Mouse (Mus musculus) spleen, postnatal 14 days (tissue): ENCODE measurements around the gene Cpd.

Source experiments
- DNase-seq, 2 experiments: peaks; one replicate each; pipeline ENCODE4 v3.0.0; 2021 to 2022; ENCODE audit warnings: low spot score in 2 of 2

The Cpd gene

DNA sequence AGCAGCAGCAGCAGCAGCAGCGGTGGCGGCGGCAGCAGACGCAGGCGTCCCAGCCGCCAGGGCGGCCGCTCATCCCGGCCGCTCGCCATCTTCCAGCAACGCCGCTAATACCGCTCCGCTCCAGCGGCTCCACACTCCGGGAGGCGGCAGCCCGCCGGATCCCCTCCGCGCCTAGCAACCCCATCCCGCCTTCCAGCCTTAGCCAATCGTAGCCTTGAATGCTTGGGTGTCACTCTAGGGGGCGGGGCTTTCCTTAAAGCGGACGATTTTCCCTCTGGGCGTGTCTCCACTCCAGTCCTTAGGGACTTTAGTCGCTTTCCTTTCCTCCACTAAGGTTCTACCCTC lies at the start of gene Cpd:
Gene Cpd (minus strand): TSS at position 141 of the 345 bp plus-strand sequence.
- peak; percentile 74 to 81 for DNase-seq

DNA sequence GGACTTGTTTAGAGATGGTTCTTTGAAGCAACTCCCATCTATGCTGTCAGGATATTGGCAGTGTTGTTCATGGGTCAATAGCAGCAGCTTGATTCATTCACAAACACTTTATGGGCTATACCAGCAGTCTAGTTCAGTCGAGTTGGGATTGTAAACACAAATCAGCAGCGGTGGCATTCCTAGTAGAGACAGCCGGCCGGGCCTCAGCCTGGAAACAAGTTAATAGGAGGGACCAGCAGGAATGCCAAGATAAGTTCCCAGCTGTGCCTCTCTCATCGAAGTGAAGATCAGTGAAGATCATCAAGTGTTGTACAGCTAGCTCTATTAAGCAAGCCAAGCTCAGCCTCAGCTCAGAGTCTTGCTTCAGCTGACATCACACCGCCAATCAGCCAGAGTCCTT lies 49.5 kb upstream of the Cpd start:
- no peak for DNase-seq

DNA sequence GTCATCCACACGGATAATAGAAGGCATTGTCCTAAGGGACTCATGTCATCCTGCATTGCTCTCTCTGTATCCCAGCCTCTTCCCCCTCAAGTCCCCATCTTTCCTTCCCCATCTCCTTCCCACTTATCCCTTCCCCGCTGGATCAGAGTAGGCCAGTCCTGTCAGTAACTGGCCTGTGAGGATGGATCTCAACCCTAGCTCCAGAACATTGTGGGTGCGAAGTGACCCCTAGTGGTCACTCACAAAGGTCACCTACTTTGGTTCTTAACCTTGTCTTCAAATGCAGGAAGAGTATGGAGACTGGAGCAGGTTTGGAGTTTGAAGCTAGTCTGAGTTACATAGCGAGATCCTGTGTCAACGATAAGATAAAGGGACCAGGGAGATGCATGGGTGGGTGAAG lies 47.4 kb upstream of the Cpd start:
- no peak for DNase-seq

DNA sequence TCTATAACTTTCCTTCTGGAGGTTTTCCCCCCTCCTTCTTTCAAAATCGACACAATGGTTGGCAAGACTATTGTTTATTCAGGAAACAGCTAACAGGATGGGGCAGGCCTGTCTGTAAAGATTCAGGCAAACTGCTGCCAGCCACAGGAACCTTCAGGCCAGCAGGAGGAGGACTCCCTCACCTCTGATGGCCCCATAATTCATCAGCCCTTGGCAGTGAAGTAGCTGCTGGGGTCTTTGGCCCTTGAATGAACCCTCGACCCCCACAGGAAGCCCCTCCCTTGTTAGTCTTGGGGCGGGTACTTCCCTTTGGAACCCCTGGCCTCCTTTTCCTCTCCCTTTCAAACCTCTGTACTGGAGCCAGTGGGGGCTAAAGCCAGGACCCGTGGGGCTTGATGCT lies 46.8 kb upstream of the Cpd start:
- no peak for DNase-seq

DNA sequence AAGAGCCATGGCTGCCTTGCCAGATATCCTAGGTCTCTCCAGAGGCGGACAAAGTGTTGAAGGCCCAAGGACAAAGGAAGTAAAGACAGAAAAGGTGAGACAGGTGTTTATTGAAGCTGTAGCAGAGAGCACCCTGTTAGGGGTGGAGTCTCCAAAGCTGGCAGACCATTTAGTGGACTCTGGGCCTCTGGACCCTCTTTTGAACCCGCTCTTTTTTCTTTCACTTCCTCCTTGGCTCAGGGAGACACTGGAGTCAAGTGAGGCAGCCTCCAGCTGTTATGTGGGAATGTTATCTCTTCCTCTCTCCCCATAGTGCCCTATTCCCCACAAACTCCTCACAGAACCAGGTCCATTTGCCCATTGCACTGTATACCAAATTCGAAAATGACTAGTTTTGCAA lies 46.2 kb upstream of the Cpd start:
- DNase-seq: no peak

DNA sequence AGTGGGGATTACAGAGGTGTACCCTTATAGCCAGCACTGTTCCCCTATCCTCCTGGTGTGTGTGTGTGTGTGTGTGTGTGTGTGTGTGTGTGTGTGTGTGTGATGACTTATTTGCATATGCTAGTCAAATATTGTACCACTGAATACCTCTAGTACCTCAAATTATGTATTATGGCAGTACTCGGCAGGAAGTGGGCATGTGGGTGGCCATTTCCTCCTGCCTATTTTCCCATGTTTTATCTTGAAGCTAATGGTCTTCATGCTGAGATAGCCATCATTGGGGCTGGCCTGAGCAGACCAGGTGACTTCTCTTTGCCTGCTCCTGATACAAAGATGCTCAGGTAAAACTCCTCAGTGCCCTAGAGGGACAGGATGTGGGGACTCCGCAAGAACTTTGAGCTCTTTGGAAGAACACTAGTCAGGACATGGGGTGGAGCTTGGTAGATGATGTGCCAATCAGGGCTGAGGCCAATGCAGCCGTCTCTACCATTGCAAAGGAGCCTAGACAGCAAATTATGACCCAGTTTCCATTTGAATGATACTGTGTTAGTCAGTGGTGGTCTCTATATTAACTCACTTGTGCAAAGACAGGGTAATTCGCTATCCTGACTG lies 45.0 kb upstream of the Cpd start:
- no peak for DNase-seq

DNA sequence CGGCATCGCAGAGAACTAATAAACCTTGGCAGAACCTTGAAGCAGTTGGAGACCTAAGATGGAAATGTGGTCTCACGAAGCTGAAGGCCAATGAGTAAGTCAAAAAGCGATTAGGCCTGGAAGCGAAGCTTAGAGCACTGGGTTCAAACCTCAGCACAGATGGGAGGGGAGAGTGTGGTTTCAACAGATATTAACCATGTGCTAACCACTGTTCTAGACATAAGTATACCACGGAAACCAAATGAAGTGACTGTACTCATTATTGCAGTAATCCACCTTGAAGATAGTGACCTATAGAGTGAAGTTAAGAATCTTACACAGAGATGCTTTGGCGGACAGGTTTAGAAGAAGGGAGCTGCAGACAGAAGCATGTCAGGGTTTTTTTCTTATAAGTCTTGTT lies 44.4 kb upstream of the Cpd start:
- no peak for DNase-seq

DNA sequence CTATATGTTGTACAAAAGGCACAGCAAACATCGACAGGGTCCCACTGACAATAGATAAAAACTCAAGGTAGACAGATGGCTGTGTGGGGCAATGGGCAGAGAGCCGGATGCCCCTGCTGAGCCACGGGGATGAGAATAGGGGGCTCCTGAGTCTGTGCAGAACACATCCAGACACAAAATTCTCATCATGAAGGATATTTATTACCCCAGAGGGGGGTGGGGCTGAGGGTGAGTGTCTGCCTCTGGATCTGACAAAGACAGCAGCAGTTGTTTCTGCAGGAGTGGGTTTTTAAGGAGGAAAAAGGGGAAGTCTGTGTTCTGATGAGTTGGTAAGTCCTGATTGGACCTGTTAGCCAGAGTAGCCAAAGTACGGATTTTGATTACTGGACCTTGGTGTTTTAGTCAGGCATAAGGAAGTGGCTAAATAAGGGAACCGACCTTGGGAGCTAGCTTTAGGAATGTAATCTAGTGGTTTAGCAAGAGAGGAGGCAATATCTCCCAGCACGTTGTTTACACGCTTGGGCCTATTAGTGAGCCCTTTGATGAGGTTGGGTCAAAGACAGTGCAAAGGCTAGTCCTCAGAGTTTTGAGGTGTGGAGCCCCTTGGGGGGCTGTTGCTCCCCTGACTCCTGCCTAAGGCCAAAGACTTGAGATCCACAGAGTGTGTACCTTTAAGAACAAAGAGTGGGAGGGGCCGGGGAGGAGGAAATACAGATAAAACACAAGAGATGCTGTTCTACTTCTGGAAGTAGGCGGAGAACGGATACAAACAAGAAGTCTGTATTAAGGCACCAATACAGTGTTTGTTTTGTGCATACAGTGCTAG lies 42.7 kb upstream of the Cpd start:
- DNase-seq: no peak

DNA sequence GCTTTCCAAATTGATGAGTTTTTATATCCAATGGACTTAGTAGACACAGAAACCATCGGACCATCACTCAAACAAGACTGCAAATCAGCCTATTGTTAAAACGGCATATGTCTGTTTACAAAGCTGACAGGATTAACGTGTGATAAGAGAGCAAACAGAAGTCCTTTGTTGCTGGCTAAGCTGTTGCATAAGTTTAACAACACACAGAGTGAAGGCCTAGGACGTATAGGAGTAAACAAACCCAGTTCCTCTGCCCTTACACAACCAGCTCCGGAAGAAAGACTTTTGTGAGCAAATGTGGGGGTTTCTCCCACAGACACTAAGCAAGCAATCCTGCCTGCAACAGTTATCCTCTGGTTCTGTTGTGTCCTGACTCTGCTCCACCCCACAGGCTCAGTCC lies 37.6 kb upstream of the Cpd start:
- DNase-seq: no peak

DNA sequence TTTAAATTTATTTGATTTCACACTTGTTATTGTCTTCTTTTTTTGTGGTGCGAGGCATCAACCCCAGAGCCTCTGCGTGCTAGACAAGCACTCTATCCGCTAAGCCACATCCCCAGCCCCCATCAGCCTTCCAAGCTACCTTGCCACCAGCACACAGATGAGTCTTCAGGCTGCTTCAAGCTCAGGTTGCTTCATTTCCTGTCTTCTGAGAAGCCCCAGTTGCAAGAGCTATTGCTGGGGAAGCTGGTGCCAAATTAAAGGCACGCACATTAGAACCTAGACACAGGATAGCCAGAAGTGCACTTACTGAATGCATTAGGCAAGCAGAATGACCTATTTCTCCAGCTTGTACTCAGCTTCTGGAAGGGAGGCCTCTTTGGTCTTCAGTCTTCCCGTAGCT lies 33.0 kb upstream of the Cpd start:
- DNase-seq: no peak

DNA sequence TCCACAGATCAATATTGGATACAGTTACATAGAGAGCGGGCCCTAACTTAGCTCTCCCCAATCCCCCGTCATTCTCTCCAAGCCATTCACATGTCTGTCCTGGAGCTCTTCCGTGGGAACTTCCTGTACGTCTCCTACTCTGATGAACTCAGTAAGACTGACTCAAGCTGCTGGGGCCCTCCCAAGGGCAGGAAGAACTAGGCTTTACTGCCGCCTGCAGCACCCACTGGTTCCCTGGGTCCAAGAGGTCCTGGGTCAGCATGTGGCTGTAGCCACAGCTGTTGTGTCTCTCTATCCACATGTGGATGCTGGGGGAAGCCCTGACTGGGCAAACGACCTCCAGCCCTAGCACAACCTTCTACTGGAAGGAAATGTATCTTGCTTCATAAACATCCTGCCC lies 27.9 kb upstream of the Cpd start:
- no peak for DNase-seq

DNA sequence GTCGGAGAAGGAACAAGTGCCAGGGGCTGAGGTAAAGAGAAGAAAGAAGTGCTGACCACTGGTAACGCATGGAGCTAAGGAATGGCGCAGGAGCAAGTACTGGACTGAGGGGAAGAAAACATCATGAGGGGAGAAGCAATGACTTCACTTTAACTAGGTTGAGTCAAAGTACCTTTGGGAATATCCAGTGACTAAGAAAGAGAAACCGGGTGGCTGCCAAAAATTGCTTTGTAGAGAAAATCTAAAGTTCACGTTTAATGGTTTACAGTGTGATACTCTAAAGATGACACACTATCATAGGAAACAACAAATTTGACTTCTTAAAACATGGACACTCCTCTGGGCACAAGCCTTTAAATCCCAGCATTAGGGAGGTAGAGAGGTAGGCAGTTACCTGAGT lies 27.0 kb upstream of the Cpd start:
- DNase-seq: no peak

DNA sequence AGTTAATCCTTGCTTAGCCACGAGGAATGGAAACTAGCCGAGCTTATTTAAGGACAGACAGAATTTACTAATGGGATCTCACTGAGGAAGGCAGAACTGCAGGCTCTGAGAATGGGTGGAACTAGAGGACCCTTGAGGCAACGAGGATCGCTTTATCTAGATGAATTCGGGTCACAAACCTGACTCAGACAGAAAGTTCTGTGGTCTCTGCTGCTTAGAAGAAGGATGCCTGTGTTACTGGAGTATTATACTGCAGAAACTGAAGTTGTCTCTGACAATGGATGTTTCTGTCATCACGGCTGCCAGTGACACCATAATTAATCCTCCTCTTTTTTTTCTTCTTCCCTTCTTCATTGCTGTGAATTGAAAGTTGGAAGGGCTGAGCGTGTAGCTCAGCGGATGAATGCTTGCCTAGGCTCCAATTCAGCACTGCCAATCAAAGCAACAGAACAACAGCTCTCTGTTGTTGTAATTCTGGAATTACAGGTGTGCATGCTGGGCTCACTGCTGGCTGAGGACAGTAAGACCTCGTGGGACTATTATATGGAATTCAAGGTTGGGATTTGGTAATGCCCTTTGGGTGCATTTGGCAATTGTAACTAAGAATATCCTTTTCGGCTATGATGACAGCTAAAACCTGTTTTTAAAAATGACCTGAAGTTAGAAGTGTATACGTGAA lies 25.9 kb upstream of the Cpd start:
- no peak for DNase-seq

DNA sequence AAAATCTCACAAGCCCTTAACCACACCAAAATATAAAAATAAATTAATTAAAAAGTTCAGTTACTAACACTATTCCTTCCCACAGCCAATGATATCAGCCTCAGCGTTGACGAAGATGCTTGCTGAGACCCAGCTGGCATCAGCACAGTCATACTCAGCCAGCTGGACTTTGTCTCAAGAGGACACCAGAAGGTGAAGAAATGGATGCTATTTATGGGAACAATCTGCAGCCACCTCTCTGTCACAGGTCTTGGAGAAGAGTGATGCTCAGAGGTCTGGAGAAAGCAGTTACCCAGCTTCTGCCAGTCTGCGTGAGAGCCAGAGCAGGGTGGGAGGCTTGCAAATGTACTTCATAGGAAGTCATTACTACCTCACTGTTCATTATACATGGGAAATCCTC lies 14.4 kb upstream of the Cpd start:
- DNase-seq: no peak

DNA sequence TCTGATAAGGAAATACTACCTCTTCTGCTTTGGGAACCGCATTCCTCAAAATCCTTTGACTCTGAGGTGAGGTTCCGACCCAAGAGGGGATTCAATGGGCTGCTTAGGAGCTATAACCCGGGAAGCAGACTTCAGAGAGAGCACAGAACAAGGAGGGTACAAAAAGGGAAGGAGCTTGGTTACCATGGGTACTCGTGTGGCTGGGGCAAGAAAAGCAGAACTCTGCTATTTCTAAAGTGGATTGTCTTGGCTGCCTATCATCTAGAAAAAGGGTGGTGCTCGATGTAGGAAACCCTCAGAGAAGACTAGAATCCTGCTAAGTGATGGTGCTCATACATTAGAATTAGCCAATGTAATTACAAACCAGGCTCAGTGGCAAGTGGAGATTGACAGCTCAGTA lies 12.4 kb upstream of the Cpd start:
- no peak for DNase-seq

DNA sequence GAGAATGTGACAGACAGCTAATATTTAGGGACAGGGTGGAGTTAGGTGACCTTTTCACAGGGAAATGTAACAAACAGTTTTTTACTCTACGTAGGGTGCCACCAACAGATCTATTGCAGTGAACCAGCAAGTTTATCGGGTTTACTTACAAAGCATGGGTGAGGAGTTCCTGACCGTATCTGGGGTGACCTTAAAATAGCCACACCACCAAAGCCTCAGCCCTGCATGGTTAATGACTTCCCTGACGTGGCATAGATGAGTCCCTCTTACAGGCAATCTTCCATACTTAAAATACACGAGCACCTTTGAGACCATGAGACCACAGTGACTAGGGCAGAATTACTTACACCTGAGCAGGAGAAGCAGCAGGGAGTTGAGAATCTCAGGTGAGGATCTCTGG lies 12.0 kb upstream of the Cpd start:
- no peak for DNase-seq

DNA sequence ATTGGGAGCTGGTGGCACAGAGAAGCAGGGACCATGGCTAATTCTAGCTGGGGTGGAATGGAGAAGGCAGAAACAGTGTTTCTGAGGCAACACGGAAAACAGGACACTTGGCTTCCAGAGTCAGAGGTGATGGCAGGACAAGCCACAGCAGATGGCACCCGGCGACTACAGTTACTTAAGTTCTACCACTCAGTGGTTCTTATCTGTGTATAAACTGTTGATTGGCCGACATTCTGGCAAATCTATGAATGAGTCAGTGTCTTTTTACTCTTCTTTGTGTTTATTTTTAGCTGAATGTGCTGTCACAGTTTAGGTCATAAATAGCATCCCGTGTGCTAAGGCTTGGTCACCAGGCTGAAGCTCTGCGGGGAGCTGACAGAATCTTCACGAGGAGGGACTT lies 10.3 kb upstream of the Cpd start:
- DNase-seq: no peak

DNA sequence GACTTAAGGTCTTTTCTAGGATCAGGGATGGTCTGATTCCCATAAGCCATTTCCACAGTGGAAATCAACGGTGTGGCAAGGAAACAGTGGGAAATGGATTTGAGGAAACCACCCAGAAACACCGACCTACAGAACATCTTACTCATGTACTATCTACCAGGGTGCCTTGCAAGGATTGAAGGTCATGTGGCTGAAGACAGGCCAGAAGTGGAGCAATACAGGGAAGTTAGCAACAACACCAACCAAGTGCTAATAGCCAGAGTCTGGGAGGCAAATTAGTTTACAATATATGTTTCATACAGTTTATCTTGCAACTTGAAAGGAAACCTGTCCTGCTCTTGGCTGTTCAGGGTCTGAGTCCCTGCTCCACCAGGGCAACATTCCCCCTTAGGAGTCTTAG lies 9.8 kb upstream of the Cpd start:
- DNase-seq: no peak

DNA sequence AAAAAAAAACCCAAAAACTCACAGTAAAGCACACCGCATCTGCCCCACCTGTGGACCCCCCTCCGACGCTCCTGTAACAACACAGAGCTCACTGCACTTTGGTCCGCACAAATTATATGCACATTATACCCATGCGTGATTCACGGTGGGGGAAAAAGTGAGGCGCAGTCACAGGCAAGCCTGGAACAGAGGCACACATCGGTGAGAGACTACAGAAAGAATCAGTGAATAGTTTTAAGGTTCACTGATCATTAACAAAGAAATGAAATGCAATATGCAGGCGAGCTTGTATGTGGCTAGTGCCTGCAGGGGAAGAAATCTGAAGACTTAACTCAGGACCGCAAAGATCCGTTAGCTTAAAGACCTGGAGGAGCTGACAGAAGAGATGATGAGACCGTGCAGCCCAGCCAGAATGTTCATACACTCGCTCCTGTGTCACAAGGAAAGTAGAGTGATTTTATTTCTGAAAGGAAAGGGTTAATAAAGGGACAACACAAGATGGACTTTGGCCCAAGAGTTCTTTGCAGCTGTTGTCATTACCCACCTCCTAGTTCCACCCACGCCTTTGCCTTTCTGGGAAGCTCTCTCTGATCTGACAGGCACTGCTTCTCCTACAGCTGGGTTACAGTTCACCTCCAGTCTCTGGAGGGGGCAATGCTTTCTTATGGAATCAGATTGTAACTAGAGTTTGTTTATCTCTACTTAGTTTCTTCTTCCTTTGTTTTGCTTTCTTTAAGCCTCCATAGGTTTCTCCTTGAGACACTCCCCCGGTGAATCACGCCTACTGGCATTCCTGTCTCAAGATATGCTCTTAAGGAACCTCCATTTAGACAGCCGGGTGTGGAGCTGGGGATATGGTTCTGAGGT lies 7.9 kb upstream of the Cpd start:
- no peak for DNase-seq

DNA sequence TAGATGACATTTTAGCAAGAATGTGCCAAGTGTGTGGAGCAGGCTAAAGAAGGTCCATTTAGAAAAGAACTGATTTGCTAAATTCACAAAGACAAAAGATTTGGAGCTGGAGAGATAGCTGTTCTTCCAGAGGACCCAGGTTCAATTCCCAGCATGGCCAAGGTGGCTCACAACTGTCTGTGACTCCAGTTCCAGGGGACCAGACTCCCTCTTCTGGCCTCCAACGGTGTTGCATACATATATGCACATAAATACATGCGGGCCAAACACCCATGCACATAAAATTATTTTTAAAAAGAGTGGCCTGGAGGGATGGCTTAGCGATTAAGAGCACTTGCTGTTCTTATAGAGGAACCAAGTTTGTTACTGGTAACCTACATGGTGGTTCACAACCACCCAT lies 4.7 kb upstream of the Cpd start:
- DNase-seq: no peak

DNA sequence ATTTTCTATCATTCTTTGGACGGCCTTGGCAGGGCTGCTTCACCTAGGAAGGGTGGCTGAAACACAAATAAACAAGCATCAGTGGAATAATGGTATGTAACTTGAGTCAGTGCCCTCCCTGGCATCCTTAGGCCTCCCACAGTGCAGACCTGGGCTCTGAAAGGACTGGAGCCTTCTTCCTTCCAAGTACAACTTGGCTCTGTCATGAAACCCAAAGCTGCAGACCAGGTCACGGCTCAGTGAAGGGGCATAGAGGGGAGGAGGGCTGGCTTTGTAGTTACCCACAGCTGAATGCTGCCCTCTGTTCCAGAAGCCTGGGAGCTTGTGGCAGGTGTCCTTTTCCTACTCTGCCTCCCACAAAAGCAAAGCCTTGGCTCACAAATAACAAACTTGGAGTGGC lies 2.8 kb upstream of the Cpd start:
- no peak for DNase-seq

DNA sequence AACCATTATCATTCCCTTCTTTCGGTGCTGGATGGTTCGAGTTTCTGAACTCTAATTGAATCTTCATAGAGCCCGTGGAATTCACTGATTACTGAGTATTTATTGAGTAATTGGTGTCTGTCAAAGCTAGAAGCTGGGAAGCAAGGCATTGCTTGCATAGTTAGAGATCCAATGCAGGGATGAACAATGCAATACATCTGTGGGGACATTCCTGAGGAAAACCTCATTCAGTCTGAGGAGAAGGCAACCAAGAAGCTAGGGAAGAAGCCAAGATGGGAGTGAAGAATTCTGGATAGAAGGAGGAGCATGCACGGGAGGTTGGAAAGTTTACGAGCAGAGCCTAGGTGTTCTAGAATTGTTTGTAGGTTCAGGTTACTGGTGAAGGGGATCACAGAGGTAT lies 1.3 kb upstream of the Cpd start:
- no peak for DNase-seq
